Mouse (Mus musculus): ENCODE results near the gene Rgs4.

DNA sequence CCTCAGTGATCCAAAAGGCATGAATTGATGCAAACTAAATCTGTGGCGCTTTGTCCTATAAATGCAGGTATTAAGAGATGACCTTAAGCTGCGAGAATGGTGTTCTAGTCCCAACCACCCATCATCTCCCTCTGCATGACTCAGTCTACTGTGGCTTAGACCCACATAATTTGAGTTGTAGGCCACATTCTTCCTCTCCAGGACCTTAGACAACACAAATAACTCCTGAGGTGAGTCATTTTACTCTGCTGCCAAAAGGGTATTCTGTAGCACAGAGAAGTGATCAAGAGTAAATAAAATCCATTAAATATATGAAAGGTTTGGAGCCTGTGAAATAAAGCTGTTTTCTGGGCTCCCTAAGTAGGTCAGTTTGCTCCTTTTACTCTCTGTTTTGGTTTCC, 48.3 kb downstream of the Rgs4 start:
- TF ChIP-seq CTCF (conservative IDR thresholded peaks at IDR 0.05; ENCODE audit: low read length): no peak
- no peak for TF ChIP-seq POU5F1 (IDR thresholded peaks at IDR 0.05; ENCODE audit: borderline replicate concordance, low read length)
- no peak for TF ChIP-seq NANOG (IDR thresholded peaks at IDR 0.05; ENCODE audit: borderline replicate concordance, low read length)
